Mouse (Mus musculus) T-cell, adult 2 months (primary cell): ENCODE results near the gene Ctrc.
"Not testable (repeated sequence)": the region's sequence is repeated elsewhere in the genome, so short reads cannot be mapped to it uniquely, and the experiment has no call there.

ENCODE experiments used
- DNase-seq: peaks from one replicate; pipeline ENCODE4 v3.0.0; 2022; ENCODE audit warnings: low spot score

The Ctrc gene

GRCm38 (mm10) chr4:141786141-141786540 is 60.0 kb downstream of the Ctrc start:
- DNase-seq: no peak

- DNase-seq: no peak
Observed at GRCm38 (mm10) chr4:141784835-141785234, 61.3 kb downstream of the Ctrc start.

- DNase-seq: no peak
Observed at GRCm38 (mm10) chr4:141781201-141781985, 64.8 kb downstream of the Ctrc start.

- DNase-seq: no peak
Observed at GRCm38 (mm10) chr4:141779828-141780227, 66.3 kb downstream of the Ctrc start.

- not testable (repeated sequence) for DNase-seq
Observed at GRCm38 (mm10) chr4:141773019-141773418, 73.1 kb downstream of the Ctrc start.

GRCm38 (mm10) chr4:141771823-141772222 is 74.3 kb downstream of the Ctrc start:
- DNase-seq: no peak

- DNase-seq: no peak
Observed at GRCm38 (mm10) chr4:141769501-141770160, 76.5 kb downstream of the Ctrc start.

- no peak for DNase-seq
Observed at GRCm38 (mm10) chr4:141767353-141768036, 78.7 kb downstream of the Ctrc start.

- no peak for DNase-seq
Observed at GRCm38 (mm10) chr4:141766668-141767352, 79.3 kb downstream of the Ctrc start.

- DNase-seq: no peak
Observed at GRCm38 (mm10) chr4:141766316-141766667, 79.9 kb downstream of the Ctrc start.

GRCm38 (mm10) chr4:141765008-141765407 is 81.2 kb downstream of the Ctrc start:
- no peak for DNase-seq
